Mouse (Mus musculus): ENCODE data around the gene Vinac1. TPM values are rescaled to one million over a fixed set of nuclear protein-coding genes. Genes with fewer than 3 reads are reported as not detected.

The Vinac1 gene
- polyA plus RNA-seq, 1 experiment, result 1.7 TPM

- Histone ChIP-seq H3K27ac (ENCODE audit: control insufficient read depth, insufficient read depth, low read depth, low read length) (no peak overlapping the region), H3K4me3 (ENCODE audit: control insufficient read depth, low read depth, low read length) (no peak overlapping the region), H3K4me1 (ENCODE audit: control insufficient read depth, insufficient read depth, low read length) (peaks cover 8% of the 10 kb centered on the region), H3K27me3 (ENCODE audit: control insufficient read depth, insufficient read depth, low read length) (no peaks in the 10 kb centered on the region), H3K36me3 (ENCODE audit: control insufficient read depth, insufficient read depth, low read length) (no peaks in the 10 kb centered on the region)
- TF ChIP-seq CTCF (IDR thresholded peaks at IDR 0.05; ENCODE audit: control insufficient read depth, insufficient read depth, insufficient replicate concordance, low read depth, low read length) (peak; percentile 11; the same call in 1 of the 2 replicates), POLR2A (IDR thresholded peaks at IDR 0.05; ENCODE audit: control insufficient read depth, low read depth, low read length) (no peak)
These were observed 33.1 kb upstream of the Vinac1 start for GRCm38 (mm10) chr2:129081097-129081496.

- peaks cover 8% of the 10 kb centered on the region for H3K4me1 ChIP-seq (ENCODE audit: control insufficient read depth, insufficient read depth, low read length)
- no peak overlapping the region for H3K27ac ChIP-seq (ENCODE audit: control insufficient read depth, insufficient read depth, low read depth, low read length)
- TF ChIP-seq POLR2A (IDR thresholded peaks at IDR 0.05; ENCODE audit: control insufficient read depth, low read depth, low read length), result no peak
- no peak for TF ChIP-seq CTCF (IDR thresholded peaks at IDR 0.05; ENCODE audit: control insufficient read depth, insufficient read depth, insufficient replicate concordance, low read depth, low read length)
- H3K4me3 ChIP-seq (ENCODE audit: control insufficient read depth, low read depth, low read length), result no peak overlapping the region
- no peaks in the 10 kb centered on the region for H3K27me3 ChIP-seq (ENCODE audit: control insufficient read depth, insufficient read depth, low read length)
- no peaks in the 10 kb centered on the region for H3K36me3 ChIP-seq (ENCODE audit: control insufficient read depth, insufficient read depth, low read length)
These were observed 31.2 kb upstream of the Vinac1 start for GRCm38 (mm10) chr2:129079194-129079593.

GRCm38 (mm10) chr2:129078313-129078712 is 30.3 kb upstream of the Vinac1 start:
- TF ChIP-seq POLR2A (IDR thresholded peaks at IDR 0.05; ENCODE audit: control insufficient read depth, low read depth, low read length) (no peak), CTCF (IDR thresholded peaks at IDR 0.05; ENCODE audit: control insufficient read depth, insufficient read depth, insufficient replicate concordance, low read depth, low read length) (peak; percentile 57; the same call in 1 of the 2 replicates)
- Histone ChIP-seq H3K36me3 (ENCODE audit: control insufficient read depth, insufficient read depth, low read length) (no peaks in the 10 kb centered on the region), H3K27me3 (ENCODE audit: control insufficient read depth, insufficient read depth, low read length) (no peaks in the 10 kb centered on the region), H3K4me1 (ENCODE audit: control insufficient read depth, insufficient read depth, low read length) (peaks cover 8% of the 10 kb centered on the region), H3K27ac (ENCODE audit: control insufficient read depth, insufficient read depth, low read depth, low read length) (no peak overlapping the region), H3K4me3 (ENCODE audit: control insufficient read depth, low read depth, low read length) (no peak overlapping the region)

- H3K27me3 ChIP-seq (ENCODE audit: control insufficient read depth, insufficient read depth, low read length), result no peaks in the 10 kb centered on the region
- H3K4me1 ChIP-seq (ENCODE audit: control insufficient read depth, insufficient read depth, low read length), result peaks cover 7% of the 10 kb centered on the region
- H3K36me3 ChIP-seq (ENCODE audit: control insufficient read depth, insufficient read depth, low read length), result no peaks in the 10 kb centered on the region
- H3K27ac ChIP-seq (ENCODE audit: control insufficient read depth, insufficient read depth, low read depth, low read length), result no peak overlapping the region
- no peak overlapping the region for H3K4me3 ChIP-seq (ENCODE audit: control insufficient read depth, low read depth, low read length)
- TF ChIP-seq CTCF (IDR thresholded peaks at IDR 0.05; ENCODE audit: control insufficient read depth, insufficient read depth, insufficient replicate concordance, low read depth, low read length) (no peak), POLR2A (IDR thresholded peaks at IDR 0.05; ENCODE audit: control insufficient read depth, low read depth, low read length) (no peak)
These were observed 22.3 kb upstream of the Vinac1 start for GRCm38 (mm10) chr2:129070296-129070695.

- H3K27ac ChIP-seq (ENCODE audit: control insufficient read depth, insufficient read depth, low read depth, low read length), result no peak overlapping the region
- peak overlapping the region; percentile 80 for H3K4me3 ChIP-seq (ENCODE audit: control insufficient read depth, low read depth, low read length)
- no peak for TF ChIP-seq CTCF (IDR thresholded peaks at IDR 0.05; ENCODE audit: control insufficient read depth, insufficient read depth, insufficient replicate concordance, low read depth, low read length)
- no peak for TF ChIP-seq POLR2A (IDR thresholded peaks at IDR 0.05; ENCODE audit: control insufficient read depth, low read depth, low read length)
These were observed 18.4 kb upstream of the Vinac1 start for GRCm38 (mm10) chr2:129066326-129066725.

GRCm38 (mm10) chr2:129065437-129066282 is 17.7 kb upstream of the Vinac1 start, which contains the start of gene Ttl:
TSS of gene Ttl (plus strand) at chr2:129065942.
- Histone ChIP-seq H3K27me3 (ENCODE audit: control insufficient read depth, insufficient read depth, low read length) (no peaks in the 10 kb centered on the region), H3K4me3 (ENCODE audit: control insufficient read depth, low read depth, low read length) (peak within 1 kb of the TSS; percentile 80), H3K36me3 (ENCODE audit: control insufficient read depth, insufficient read depth, low read length) (no peaks in the 10 kb centered on the region), H3K4me1 (ENCODE audit: control insufficient read depth, insufficient read depth, low read length) (peaks cover 7% of the 10 kb centered on the region), H3K27ac (ENCODE audit: control insufficient read depth, insufficient read depth, low read depth, low read length) (no peak within 1 kb of the TSS)
- TF ChIP-seq CTCF (IDR thresholded peaks at IDR 0.05; ENCODE audit: control insufficient read depth, insufficient read depth, insufficient replicate concordance, low read depth, low read length) (no peak), POLR2A (IDR thresholded peaks at IDR 0.05; ENCODE audit: control insufficient read depth, low read depth, low read length) (peak; percentile 29; the same call in 1 of the 2 replicates)

More at GRCm38 (mm10) chr2:129066326-129066725, 18.4 kb upstream of the Vinac1 start:
- Histone ChIP-seq H3K4me1 (ENCODE audit: control insufficient read depth, insufficient read depth, low read length) (peaks cover 7% of the 10 kb centered on the region), H3K36me3 (ENCODE audit: control insufficient read depth, insufficient read depth, low read length) (no peaks in the 10 kb centered on the region), H3K27me3 (ENCODE audit: control insufficient read depth, insufficient read depth, low read length) (no peaks in the 10 kb centered on the region)

- Histone ChIP-seq H3K36me3 (ENCODE audit: control insufficient read depth, insufficient read depth, low read length) (no peaks in the 10 kb centered on the region), H3K27me3 (ENCODE audit: control insufficient read depth, insufficient read depth, low read length) (no peaks in the 10 kb centered on the region), H3K27ac (ENCODE audit: control insufficient read depth, insufficient read depth, low read depth, low read length) (no peak overlapping the region), H3K4me3 (ENCODE audit: control insufficient read depth, low read depth, low read length) (no peak overlapping the region), H3K4me1 (ENCODE audit: control insufficient read depth, insufficient read depth, low read length) (peaks cover 6% of the 10 kb centered on the region)
- no peak for TF ChIP-seq CTCF (IDR thresholded peaks at IDR 0.05; ENCODE audit: control insufficient read depth, insufficient read depth, insufficient replicate concordance, low read depth, low read length)
- TF ChIP-seq POLR2A (IDR thresholded peaks at IDR 0.05; ENCODE audit: control insufficient read depth, low read depth, low read length), result no peak
These were observed 13.6 kb upstream of the Vinac1 start for GRCm38 (mm10) chr2:129061456-129062059.
